Mouse (Mus musculus) liver, adult 2 months (tissue): ENCODE measurements around the gene Gpr35.

ENCODE experiments used
- CTCF ChIP-seq: fragments of 200-500 bp; IDR thresholded peaks from 2 replicates; pipeline ENCODE4 v1.5.1; 2011; ENCODE audit warnings: low read depth, low read length, control low read depth
- POLR2A ChIP-seq: fragments of 200-500 bp; IDR thresholded peaks from 2 replicates; pipeline ENCODE4 v1.6.1; 2011; ENCODE audit warnings: low read length, control low read depth; ENCODE audit not compliant: insufficient read depth; ENCODE audit errors: extremely low read depth

DNA sequence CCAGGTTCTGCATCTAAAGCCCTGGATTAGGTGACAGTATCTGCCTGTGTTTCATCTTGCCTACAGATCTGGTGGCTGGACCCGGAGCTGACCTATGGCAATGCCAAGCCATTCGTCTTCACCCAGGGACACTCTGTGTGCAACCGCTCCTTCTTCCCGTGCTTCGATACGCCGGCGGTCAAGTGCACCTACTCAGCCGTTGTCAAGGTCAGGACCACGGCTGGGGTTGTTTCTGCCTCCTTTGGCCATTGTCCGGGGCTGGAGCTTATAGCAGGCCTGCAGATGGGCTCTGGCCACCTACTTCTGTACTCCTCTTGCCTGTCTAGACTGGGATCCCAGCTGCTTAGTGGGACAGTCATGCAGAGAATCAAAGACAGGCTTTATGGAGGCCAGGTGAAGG lies 35.7 kb upstream of the Gpr35 start:
- TF ChIP-seq POLR2A: no peak
- no peak for TF ChIP-seq CTCF
